Mouse (Mus musculus) thymus, postnatal 36 days (tissue): Measurements from ENCODE around the gene Gm7298.
"Not testable (repeated sequence)": the region's sequence is repeated elsewhere in the genome, so short reads cannot be mapped to it uniquely, and the experiment has no call there.

Experiments used
- DNase-seq, 2 experiments: peaks; one replicate each; pipeline ENCODE4 v3.0.0; 2022; ENCODE audit warnings: mixed read lengths in 2 of 2

Gm7298 gene

GRCm38 (mm10) chr6:121732632-121733031, at the start of gene Gm7298:
Gm7298 (plus strand) TSS chr6:121732932.
- DNase-seq: no peak

GRCm38 (mm10) chr6:121828034-121828433, 95.3 kb downstream of the Gm7298 start:
- DNase-seq: no peak

- no peak for DNase-seq
Observed at GRCm38 (mm10) chr6:121836361-121836760, 103.6 kb downstream of the Gm7298 start.

GRCm38 (mm10) chr6:121838271-121838670, 105.5 kb downstream of the Gm7298 start, which contains the start of gene Mug1:
Mug1 (plus strand) TSS chr6:121838541.
- not testable (repeated sequence) for DNase-seq
